Mouse (Mus musculus): ENCODE results near the gene Kif6.

DNA sequence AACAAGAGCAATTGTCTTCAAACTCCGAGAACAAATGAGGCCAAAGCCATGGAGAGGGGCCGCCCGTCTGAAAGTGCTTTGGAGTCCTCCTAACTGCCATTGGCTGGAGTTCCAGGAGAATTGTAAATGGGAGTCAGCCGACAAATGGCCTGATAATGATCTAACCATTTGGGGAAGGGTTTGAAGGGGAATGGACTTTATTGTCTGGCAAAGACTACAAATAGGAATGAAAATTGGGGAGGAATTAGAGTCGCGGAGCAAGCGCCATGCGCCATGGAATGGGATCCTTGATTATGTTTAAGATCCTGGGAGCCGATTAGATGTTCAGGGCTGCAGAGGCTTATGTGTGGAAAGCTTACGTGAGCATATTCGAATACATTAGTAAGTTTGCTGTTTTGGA lies 146.3 kb downstream of the Kif6 start:
- TF ChIP-seq CTCF (conservative IDR thresholded peaks at IDR 0.05; ENCODE audit: insufficient read depth, insufficient read length, low read depth, low read length) (no peak), POLR2A (IDR thresholded peaks at IDR 0.05; ENCODE audit: low read depth, low read length) (no peak)
